Mouse (Mus musculus) E14TG2a.4 (cell line): ENCODE results near the gene Fermt3.

Experiments
- H3K27me3 ChIP-seq: 2 replicates; pipeline ENCODE4 v1.6.1; 2014; ENCODE audit warnings: low read length, control low read depth; ENCODE audit not compliant: insufficient read depth
- H3K36me3 ChIP-seq: 2 replicates; pipeline ENCODE4 v1.6.1; 2014; ENCODE audit warnings: low read length, control low read depth; ENCODE audit not compliant: insufficient read depth
- H3K4me1 ChIP-seq: replicated peaks from 2 replicates; pipeline ENCODE4 v1.6.1; 2014; ENCODE audit warnings: low read depth, low read length, control low read depth
- H3K4me3 ChIP-seq: replicated peaks from 2 replicates; pipeline ENCODE4 v1.5.1; 2014; ENCODE audit warnings: mild to moderate bottlenecking, low read length
- H3K9me3 ChIP-seq: 2 replicates; pipeline ENCODE4 v1.6.1; 2014; ENCODE audit warnings: low read length, control low read depth
- CTCF ChIP-seq: conservative IDR thresholded peaks from 2 replicates; pipeline ENCODE4 v1.5.1; 2014; ENCODE audit warnings: low read length
- NANOG ChIP-seq: IDR thresholded peaks from 2 replicates; pipeline ENCODE4 v1.6.1; 2014; ENCODE audit warnings: borderline replicate concordance, low read length, mixed read lengths
- POU5F1 ChIP-seq: IDR thresholded peaks from 2 replicates; pipeline ENCODE4 v1.6.1; 2014; ENCODE audit warnings: low read length, borderline replicate concordance

Gene Fermt3

DNA sequence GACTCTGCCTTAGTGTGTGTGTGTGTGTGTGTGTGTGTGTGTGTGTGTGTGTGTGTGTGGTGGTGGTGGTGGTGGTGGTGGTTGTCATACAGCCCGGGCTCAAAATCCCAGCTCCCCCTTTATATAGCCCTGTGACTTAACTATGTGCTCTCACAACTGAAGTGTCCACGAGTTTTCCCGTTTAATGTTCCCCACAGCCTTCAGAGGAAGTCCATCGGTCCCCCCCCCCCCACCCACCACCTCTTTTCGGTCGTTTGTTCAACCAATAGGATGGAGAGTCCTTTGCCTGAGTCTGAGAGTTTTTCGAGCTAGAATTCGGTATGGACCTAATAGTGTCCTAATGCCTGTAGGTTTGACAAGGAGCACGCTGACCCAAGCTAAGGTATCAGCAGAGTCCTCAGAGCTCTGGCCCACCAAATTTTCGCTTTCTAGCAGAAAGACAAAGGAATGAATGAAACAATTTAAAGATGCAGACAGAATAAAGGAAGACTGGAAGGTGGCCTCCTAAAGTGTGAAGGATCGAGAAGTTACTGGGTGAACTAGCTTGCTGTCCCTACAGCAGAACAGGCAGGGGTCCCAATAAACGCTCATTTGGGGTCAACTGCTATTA lies 45.6 kb downstream of the Fermt3 start:
- Histone ChIP-seq H3K9me3 (no peaks in the 10 kb centered on the region), H3K27me3 (no peaks in the 10 kb centered on the region), H3K4me3 (peak overlapping the region; percentile 98), H3K36me3 (peaks cover 29% of the 10 kb centered on the region), H3K4me1 (peaks cover 81% of the 10 kb centered on the region)
- TF ChIP-seq POU5F1 (no peak), NANOG (no peak), CTCF (no peak)

GRCm38 (mm10) chr19:6972247-6972917 lies 46.9 kb downstream of the Fermt3 start:
- peaks cover 22% of the 10 kb centered on the region for H3K36me3 ChIP-seq
- H3K27me3 ChIP-seq: no peaks in the 10 kb centered on the region
- peak overlapping the region; percentile 90; the same call in 1 of the 2 replicates for H3K4me3 ChIP-seq
- TF ChIP-seq CTCF: no peak
- TF ChIP-seq POU5F1: no peak
- TF ChIP-seq NANOG: no peak
- H3K9me3 ChIP-seq: no peaks in the 10 kb centered on the region
- H3K4me1 ChIP-seq: peaks cover 81% of the 10 kb centered on the region

DNA sequence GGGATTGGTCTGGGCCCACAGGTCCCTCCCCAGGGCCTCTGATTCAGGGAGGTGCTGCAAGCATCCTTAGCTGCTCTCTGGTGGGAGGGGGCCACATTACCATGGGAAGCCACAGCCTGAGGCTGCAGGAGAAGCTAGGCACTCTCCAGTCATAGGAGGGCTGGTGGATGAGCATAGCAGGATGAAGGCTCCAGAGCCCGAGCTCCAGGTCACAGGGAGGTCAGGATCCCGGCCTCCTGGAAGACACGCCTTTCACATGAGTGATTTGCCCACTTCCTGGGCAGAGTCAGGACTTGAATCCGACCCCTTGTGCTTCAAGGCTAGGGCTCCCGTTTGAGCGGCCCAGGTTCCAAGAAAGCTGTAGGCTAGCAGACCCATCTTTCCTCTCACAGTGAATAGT lies 47.6 kb downstream of the Fermt3 start:
- peaks cover 21% of the 10 kb centered on the region for H3K36me3 ChIP-seq
- H3K4me1 ChIP-seq: peaks cover 81% of the 10 kb centered on the region
- TF ChIP-seq CTCF: no peak
- TF ChIP-seq POU5F1: no peak
- no peak for TF ChIP-seq NANOG
- no peaks in the 10 kb centered on the region for H3K27me3 ChIP-seq
- H3K9me3 ChIP-seq: no peaks in the 10 kb centered on the region
- peak overlapping the region; percentile 90 for H3K4me3 ChIP-seq

- no peak for TF ChIP-seq CTCF
- Histone ChIP-seq H3K36me3 (peaks cover 22% of the 10 kb centered on the region), H3K4me1 (peaks cover 82% of the 10 kb centered on the region), H3K27me3 (no peaks in the 10 kb centered on the region), H3K9me3 (no peaks in the 10 kb centered on the region), H3K4me3 (peak overlapping the region; percentile 90)
Measured at GRCm38 (mm10) chr19:6970460-6971085, 48.7 kb downstream of the Fermt3 start.

DNA sequence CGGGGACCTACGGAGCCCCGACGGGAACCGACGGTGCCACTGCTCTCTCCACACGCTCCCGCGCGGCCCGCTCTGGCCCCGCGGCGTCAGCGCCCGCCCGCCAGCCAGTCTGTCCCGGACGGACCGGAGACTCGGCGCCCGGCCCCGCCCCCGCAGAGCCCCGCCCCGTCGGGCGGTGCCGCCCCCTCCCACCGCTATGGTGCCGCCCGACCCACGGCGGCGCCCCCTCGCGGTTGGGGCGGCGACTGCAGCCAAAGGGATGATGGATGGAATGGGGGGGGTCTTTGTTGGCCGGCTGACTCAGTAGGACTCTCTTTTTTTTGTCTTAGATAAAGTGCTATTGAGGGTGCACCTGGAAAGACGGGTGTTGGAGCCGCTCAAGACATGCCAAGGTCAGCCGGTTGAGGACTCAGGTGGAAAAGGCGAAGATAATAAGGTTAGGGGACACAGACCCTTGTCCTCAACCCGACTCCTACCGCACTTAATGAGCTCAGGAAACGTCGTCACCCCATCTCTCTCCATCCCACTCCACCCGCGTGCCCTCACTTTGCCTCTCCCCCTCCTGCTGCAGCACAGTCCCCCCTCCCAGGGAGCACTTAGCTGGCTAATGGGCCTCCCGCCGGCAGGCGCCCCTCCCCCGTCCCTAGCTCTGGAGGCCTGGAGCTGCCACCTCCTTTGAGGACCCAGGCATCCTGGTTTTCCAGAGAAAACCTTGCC lies 49.4 kb downstream of the Fermt3 start:
- Histone ChIP-seq H3K4me1 (peaks cover 89% of the 10 kb centered on the region), H3K9me3 (no peaks in the 10 kb centered on the region), H3K4me3 (peak overlapping the region; percentile 90), H3K36me3 (peaks cover 30% of the 10 kb centered on the region), H3K27me3 (no peaks in the 10 kb centered on the region)
- TF ChIP-seq CTCF: peak; percentile 22
- TF ChIP-seq POU5F1: no peak
- no peak for TF ChIP-seq NANOG

DNA sequence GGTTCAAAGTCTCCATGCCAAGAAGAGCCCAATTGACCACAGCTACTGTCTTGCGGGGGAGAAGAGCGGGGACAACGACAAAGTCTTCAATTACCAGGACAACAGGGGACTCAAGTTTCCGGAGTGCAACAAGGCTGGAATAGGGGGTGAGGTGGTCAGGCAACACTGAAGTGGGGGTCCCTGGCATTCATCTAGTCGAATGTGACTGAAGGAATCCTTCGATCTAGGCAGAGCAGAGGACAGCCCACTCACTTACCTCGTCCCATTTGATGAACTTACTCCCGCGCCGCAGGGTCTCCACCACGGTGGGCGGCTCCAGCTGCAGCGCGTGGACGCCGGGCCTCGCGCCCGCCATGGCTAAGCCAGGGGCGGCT lies 50.0 kb downstream of the Fermt3 start:
- Histone ChIP-seq H3K4me1 (peaks cover 95% of the 10 kb centered on the region), H3K27me3 (no peaks in the 10 kb centered on the region), H3K9me3 (no peaks in the 10 kb centered on the region), H3K4me3 (peak overlapping the region; percentile 90), H3K36me3 (peaks cover 35% of the 10 kb centered on the region)
- TF ChIP-seq CTCF (no peak), POU5F1 (no peak), NANOG (no peak)

DNA sequence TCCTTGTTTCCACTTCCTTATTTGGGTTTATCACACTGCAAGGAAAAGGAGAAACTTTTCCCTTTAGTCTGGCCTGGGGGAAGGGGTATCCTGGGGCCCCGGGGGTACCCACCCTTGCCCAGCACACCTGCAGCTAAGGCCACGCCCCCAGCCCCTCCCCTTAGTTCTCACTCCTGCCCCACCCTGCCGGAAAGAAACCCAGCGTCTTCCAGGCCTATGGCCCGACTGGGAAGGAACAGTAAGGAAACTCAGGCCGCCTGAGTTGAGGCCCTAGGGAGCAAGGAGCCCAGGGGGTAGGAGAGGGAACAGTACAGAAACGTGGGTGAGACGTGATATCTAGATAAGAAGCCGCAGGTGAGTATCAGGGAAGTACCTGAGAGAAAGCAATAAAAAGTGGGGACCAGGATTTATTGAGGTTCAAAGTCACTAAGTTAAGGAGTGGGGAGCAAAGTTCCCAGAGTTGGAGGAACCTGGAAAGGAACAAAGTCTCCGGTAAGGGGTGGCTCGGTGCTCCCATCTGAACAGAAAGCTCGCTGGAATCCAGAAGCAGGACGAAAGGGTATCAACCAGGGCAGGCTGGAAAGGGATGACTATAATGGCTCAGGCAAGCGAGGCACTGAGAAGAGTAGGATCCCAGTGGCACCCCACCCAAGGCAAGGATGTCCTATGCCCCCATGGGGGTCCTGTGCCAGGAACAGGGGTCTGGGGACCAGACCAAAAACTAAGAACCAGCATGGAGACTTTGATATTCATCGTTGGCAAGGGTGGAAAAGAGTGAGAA lies 50.6 kb downstream of the Fermt3 start:
- no peaks in the 10 kb centered on the region for H3K27me3 ChIP-seq
- TF ChIP-seq CTCF (no peak), POU5F1 (no peak)
- H3K4me1 ChIP-seq: peaks cover 96% of the 10 kb centered on the region
- H3K9me3 ChIP-seq: no peaks in the 10 kb centered on the region
- peaks cover 41% of the 10 kb centered on the region for H3K36me3 ChIP-seq
- peak overlapping the region; percentile 90 for H3K4me3 ChIP-seq

DNA sequence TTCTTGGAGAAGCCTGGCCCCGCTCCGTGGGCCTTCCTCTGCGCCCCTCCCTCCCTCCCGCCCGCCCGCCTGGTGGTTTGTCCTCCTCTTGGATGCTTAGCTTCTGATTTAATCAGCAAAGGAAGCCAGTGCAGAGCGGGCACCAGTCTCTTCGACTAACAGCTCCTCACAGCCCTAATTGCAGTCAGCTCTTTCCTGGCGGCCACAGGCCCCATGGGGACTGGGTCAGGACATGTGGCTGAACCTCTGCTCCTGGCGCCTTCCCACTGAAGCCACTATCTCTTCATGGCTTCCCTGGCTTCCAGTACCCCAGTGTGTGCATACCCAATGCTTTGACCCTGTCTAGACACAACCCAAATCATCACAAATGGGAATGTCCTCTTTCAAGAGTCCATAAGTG lies 62.8 kb downstream of the Fermt3 start:
- Histone ChIP-seq H3K4me3 (0 out of 2 replicates have a peak overlapping the region, but pooled peaks have one; percentile 17), H3K27me3 (no peaks in the 10 kb centered on the region), H3K4me1 (peaks cover 74% of the 10 kb centered on the region), H3K9me3 (no peaks in the 10 kb centered on the region), H3K36me3 (peaks cover 88% of the 10 kb centered on the region)
- TF ChIP-seq NANOG (no peak), POU5F1 (no peak), CTCF (no peak)
